Mouse (Mus musculus) hematopoietic multipotent progenitor cell, adult 10-12 weeks (in vitro differentiated cells): ENCODE data around the gene Myo3b. TPM values are rescaled to one million over a fixed set of nuclear protein-coding genes. Genes with fewer than 3 reads are reported as not detected.

Experiments
- polyA plus RNA-seq: library from polyadenylated mRNA; stranded (reverse); fragments of >175 nt; gene quantifications from 2 replicates; pipeline ENCODE4 v1.2.3, GENCODE M21; 2012; ENCODE audit warnings: low replicate concordance

Myo3b gene
- 0.06 and 0.22 TPM in 2 replicates for polyA plus RNA-seq

DNA sequence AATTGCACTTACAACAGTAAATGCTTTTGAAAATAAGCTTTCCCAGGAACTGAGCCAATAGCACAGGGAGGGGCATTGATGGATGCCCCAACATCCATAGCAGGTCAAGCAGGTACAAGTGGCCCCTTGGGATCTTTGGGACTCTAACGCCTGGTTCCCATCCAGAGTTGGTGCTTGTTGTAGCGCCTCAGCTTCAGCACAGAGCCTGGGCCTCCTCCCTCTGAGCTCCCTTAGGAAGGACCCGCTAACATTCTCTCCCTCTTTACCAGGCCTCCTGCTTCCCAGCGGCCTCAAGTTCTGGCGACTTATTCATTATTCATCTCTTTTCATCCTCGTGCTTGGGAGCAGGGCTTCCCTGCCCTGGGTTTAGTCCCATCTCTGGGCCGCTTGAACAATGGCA is at the start of gene Myo3b:
Myo3b (plus strand) TSS at position 375 of the 400 bp plus-strand sequence.

Other genes with a start within 250 kb of the Myo3b start
- 0.10 and 0.84 TPM in 2 replicates for gene Ccdc173, start 249.6 kb upstream of the Myo3b start, polyA plus RNA-seq
- gene Phospho2, start 249.5 kb upstream of the Myo3b start, polyA plus RNA-seq, result 8.2 and 8.3 TPM in 2 replicates
- 0.19 TPM in 1 of 2 replicates, not detected in the other for gene Klhl23, start 217.2 kb upstream of the Myo3b start, polyA plus RNA-seq
- 2.3 and 21.1 TPM in 2 replicates for gene Ssb, start 177.6 kb upstream of the Myo3b start, polyA plus RNA-seq
- 46.7 and 69.8 TPM in 2 replicates for gene Mettl5, start 153.5 kb upstream of the Myo3b start, polyA plus RNA-seq
- gene Ubr3, start 141.9 kb upstream of the Myo3b start, polyA plus RNA-seq, result 10.5 and 27.5 TPM in 2 replicates